ENCODE assay signal across 8 mouse cellular contexts in genomic region chr1:135430669-135431017, GRCm38 (mm10). TPM values are rescaled to one million over a fixed set of nuclear protein-coding genes. Genes with fewer than 3 reads are reported as not detected.
A peak's percentile ranks its signal among the peaks of the same experiment; 100 is the strongest.
DNase-seq lines count a peak whose midpoint lies in the region; ATAC-seq and TF ChIP-seq lines count a peak whose summit lies in the region.

No protein-coding gene starts in this region.

- H3K9me3 ChIP-seq in lung, embryonic 16.5 days (ENCODE audit: control insufficient read depth, low read length) = no peaks in the 10 kb centered on the region
- H3K9me3 ChIP-seq in limb, embryonic 12.5 days = no peaks in the 10 kb centered on the region

- WGBS in lung, embryonic 16.5 days = 1% methylated on average over 14 of the region's 14 CpGs
- 2% methylated on average over 14 of the region's 14 CpGs for WGBS in limb, embryonic 12.5 days
- 5% methylated on average over 14 of the region's 14 CpGs for WGBS in small intestine, adult 2 months

- intact Hi-C loops in left cerebral cortex, postnatal 14 days (cut with DNase I) = no loop called here

- ATAC-seq in lung, embryonic 16.5 days (ENCODE audit: low read depth) = peak; percentile 55
- ATAC-seq in erythroblast, adult 5-6 weeks (replicated peaks; ENCODE audit: low FRiP score, poor library complexity, severe bottlenecking) = peak; percentile 54
- peak; percentile 59 for ATAC-seq in limb, embryonic 12.5 days (ENCODE audit: insufficient number of reproducible peaks, insufficient read depth, low FRiP score, low TSS enrichment, low read depth)

- no peak for DNase-seq in lung, adult 18-20 months
- DNase-seq in urinary bladder, adult 18-20 months (ENCODE audit: low spot score in 2 of 2) = no peak
- DNase-seq in ovary, postnatal 10 days (ENCODE audit: low spot score) = no peak
- no peak for DNase-seq in left cerebral cortex, postnatal 14 days (ENCODE audit: low spot score in 2 of 2)

- TF ChIP-seq POLR2A in small intestine, adult 2 months (IDR thresholded peaks at IDR 0.05; ENCODE audit: low read depth, low read length) = no peak

- TF ChIP-seq CTCF in small intestine, adult 2 months (IDR thresholded peaks at IDR 0.05; ENCODE audit: extremely low read depth, insufficient read length, insufficient replicate concordance, low read depth, low read length) = no peak

- peak overlapping the region; percentile 80 for H3K4me2 ChIP-seq in lung, embryonic 16.5 days (ENCODE audit: low read depth, low read length)
- H3K4me2 ChIP-seq in limb, embryonic 12.5 days = peak overlapping the region; percentile 76

- H3K9ac ChIP-seq in lung, embryonic 16.5 days (ENCODE audit: low read length) = peak overlapping the region; percentile 83
- H3K9ac ChIP-seq in limb, embryonic 12.5 days (replicated peaks) = peak overlapping the region; percentile 94

- no peaks in the 10 kb centered on the region for H3K36me3 ChIP-seq in lung, embryonic 16.5 days (ENCODE audit: control insufficient read depth, insufficient read depth, low read length)
- peaks cover 15% of the 10 kb centered on the region for H3K36me3 ChIP-seq in limb, embryonic 12.5 days
- H3K36me3 ChIP-seq in small intestine, adult 2 months (ENCODE audit: control insufficient read depth, insufficient read depth, low read length) = no peaks in the 10 kb centered on the region

- peak overlapping the region; percentile 69 for H3K4me3 ChIP-seq in lung, embryonic 16.5 days (ENCODE audit: low read length)
- peak overlapping the region; percentile 89 for H3K4me3 ChIP-seq in limb, embryonic 12.5 days (replicated peaks)
- peak overlapping the region; percentile 89 for H3K4me3 ChIP-seq in small intestine, adult 2 months (ENCODE audit: low read depth, low read length)

- H3K27ac ChIP-seq in lung, embryonic 16.5 days (ENCODE audit: low read length) = peak overlapping the region; percentile 62
- peak overlapping the region; percentile 90 for H3K27ac ChIP-seq in limb, embryonic 12.5 days
- H3K27ac ChIP-seq in small intestine, adult 2 months (ENCODE audit: insufficient read depth, low read depth, low read length) = no peak overlapping the region

- no peaks in the 10 kb centered on the region for H3K27me3 ChIP-seq in lung, embryonic 16.5 days (ENCODE audit: control insufficient read depth, insufficient read depth, low read depth, low read length)
- H3K27me3 ChIP-seq in limb, embryonic 12.5 days = no peaks in the 10 kb centered on the region
- H3K27me3 ChIP-seq in small intestine, adult 2 months (ENCODE audit: control insufficient read depth, insufficient read depth, low read length) = no peaks in the 10 kb centered on the region

- H3K4me1 ChIP-seq in lung, embryonic 16.5 days (replicated peaks; ENCODE audit: control insufficient read depth, insufficient read depth, low read length) = peaks cover 21% of the 10 kb centered on the region
- peaks cover 51% of the 10 kb centered on the region for H3K4me1 ChIP-seq in limb, embryonic 12.5 days (replicated peaks)
- H3K4me1 ChIP-seq in small intestine, adult 2 months (ENCODE audit: control insufficient read depth, insufficient read depth, insufficient read length, low read length) = no peaks in the 10 kb centered on the region

RNA-seq across cellular contexts. Expression of gene Ipo9, which starts 0.3 kb away (rescaled TPM):
- 103 and 109 TPM in 2 replicates for polyA plus RNA-seq in lung, embryonic 16.5 days (2015; fragmentation: Nextera tagmentation; extraction: Ambion mirVana)
- total RNA-seq in erythroblast, adult 5-6 weeks (2015; ENCODE audit: low replicate concordance) = 7.7 and 11.0 TPM in 2 replicates
- total RNA-seq in erythroblast, adult 5-6 weeks (2017; ENCODE audit: low replicate concordance) = 13.4 and 17.2 TPM in 2 replicates
- polyA plus RNA-seq in limb, embryonic 12.5 days (2016; fragmentation: Nextera tagmentation; extraction: Ambion mirVana) = 185 and 188 TPM in 2 replicates
- polyA plus RNA-seq in small intestine, adult 2 months (2012; rRNA removed) = 20.8 and 28.8 TPM in 2 replicates
- 100 to 1,000 TPM; 157 to 162 TPM for total RNA-seq in left cerebral cortex, postnatal 14 days (2021)

RNA-seq across cellular contexts. Expression of gene Shisa4, which starts 55.6 kb away (rescaled TPM):
- 24.4 and 25.4 TPM in 2 replicates for polyA plus RNA-seq in lung, embryonic 16.5 days (2015; fragmentation: Nextera tagmentation; extraction: Ambion mirVana)
- total RNA-seq in erythroblast, adult 5-6 weeks (2015; ENCODE audit: low replicate concordance) = 0.63 TPM in 1 of 2 replicates, not detected in the other
- not detected in 2 replicates for total RNA-seq in erythroblast, adult 5-6 weeks (2017; ENCODE audit: low replicate concordance)
- 41.5 and 43.7 TPM in 2 replicates for polyA plus RNA-seq in limb, embryonic 12.5 days (2016; fragmentation: Nextera tagmentation; extraction: Ambion mirVana)
- 3.9 and 6.5 TPM in 2 replicates for polyA plus RNA-seq in small intestine, adult 2 months (2012; rRNA removed)
- 100 to 1,000 TPM; 159 to 165 TPM for total RNA-seq in left cerebral cortex, postnatal 14 days (2021)
